Mouse (Mus musculus): Measurements from ENCODE around the gene Olfr895. TPM values are rescaled to one million over a fixed set of nuclear protein-coding genes. Genes with fewer than 3 reads are reported as not detected.

The Olfr895 gene
- polyA plus RNA-seq (2015; fragmentation: Illumina TruSeq; extraction: RNeasy Lipid Tissue Mini Kit (QIAGEN cat#74804); ENCODE audit: insufficient read depth, low replicate concordance) = not detected

GRCm38 (mm10) chr9:38267551-38267950 is at the start of gene Olfr895:
Gene Olfr895, plus strand, starts transcription at chr9:38267851.

GRCm38 (mm10) chr9:38252474-38252873 is 15.2 kb upstream of the Olfr895 start, which contains the start of gene Olfr143:
Gene Olfr143, plus strand, starts transcription at chr9:38252774.

DNA sequence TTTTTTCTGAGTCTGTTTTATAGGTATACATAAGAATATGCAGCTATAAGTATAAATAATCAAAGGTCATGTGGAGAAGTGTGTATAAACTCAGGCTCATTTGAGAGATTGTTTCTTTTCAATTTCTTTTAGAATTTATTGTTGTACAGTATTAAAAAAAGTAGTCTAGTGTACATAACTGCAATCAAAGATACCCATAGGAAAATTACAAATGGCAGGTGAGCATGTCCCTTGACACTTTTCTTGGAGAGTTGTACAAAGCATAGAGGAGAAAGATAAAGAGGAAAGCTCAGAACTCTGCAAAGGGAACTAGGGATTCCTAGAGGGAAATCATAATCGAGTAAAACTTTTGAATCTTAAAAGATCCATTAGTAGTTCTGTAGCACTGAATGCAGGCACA is 23.2 kb downstream of the Olfr895 start, which contains the start of gene Olfr896-ps1:
Gene Olfr896-ps1, plus strand, starts transcription at position 301 of the 400 bp plus-strand sequence.

Other genes with a start within 250 kb of the Olfr895 start
- gene Olfr883, start 242.0 kb upstream of the Olfr895 start, polyA plus RNA-seq (2015; fragmentation: Illumina TruSeq; extraction: RNeasy Lipid Tissue Mini Kit (QIAGEN cat#74804); ENCODE audit: insufficient read depth, low replicate concordance) = not detected
- not detected for gene Olfr884, start 221.3 kb upstream of the Olfr895 start, polyA plus RNA-seq (2015; fragmentation: Illumina TruSeq; extraction: RNeasy Lipid Tissue Mini Kit (QIAGEN cat#74804); ENCODE audit: insufficient read depth, low replicate concordance)
- not detected for gene Olfr885, start 206.5 kb upstream of the Olfr895 start, polyA plus RNA-seq (2015; fragmentation: Illumina TruSeq; extraction: RNeasy Lipid Tissue Mini Kit (QIAGEN cat#74804); ENCODE audit: insufficient read depth, low replicate concordance)
- not detected for gene Olfr887, start 183.8 kb upstream of the Olfr895 start, polyA plus RNA-seq (2015; fragmentation: Illumina TruSeq; extraction: RNeasy Lipid Tissue Mini Kit (QIAGEN cat#74804); ENCODE audit: insufficient read depth, low replicate concordance)
- not detected for gene Olfr888, start 159.7 kb upstream of the Olfr895 start, polyA plus RNA-seq (2015; fragmentation: Illumina TruSeq; extraction: RNeasy Lipid Tissue Mini Kit (QIAGEN cat#74804); ENCODE audit: insufficient read depth, low replicate concordance)
- gene Olfr889, start 152.7 kb upstream of the Olfr895 start, polyA plus RNA-seq (2015; fragmentation: Illumina TruSeq; extraction: RNeasy Lipid Tissue Mini Kit (QIAGEN cat#74804); ENCODE audit: insufficient read depth, low replicate concordance) = not detected
- gene Olfr890, start 125.3 kb upstream of the Olfr895 start, polyA plus RNA-seq (2015; fragmentation: Illumina TruSeq; extraction: RNeasy Lipid Tissue Mini Kit (QIAGEN cat#74804); ENCODE audit: insufficient read depth, low replicate concordance) = not detected
- not detected for gene Olfr891, start 87.0 kb upstream of the Olfr895 start, polyA plus RNA-seq (2015; fragmentation: Illumina TruSeq; extraction: RNeasy Lipid Tissue Mini Kit (QIAGEN cat#74804); ENCODE audit: insufficient read depth, low replicate concordance)
- not detected for gene Olfr893, start 59.5 kb upstream of the Olfr895 start, polyA plus RNA-seq (2015; fragmentation: Illumina TruSeq; extraction: RNeasy Lipid Tissue Mini Kit (QIAGEN cat#74804); ENCODE audit: insufficient read depth, low replicate concordance)
- gene Olfr894, start 49.8 kb upstream of the Olfr895 start, polyA plus RNA-seq (2015; fragmentation: Illumina TruSeq; extraction: RNeasy Lipid Tissue Mini Kit (QIAGEN cat#74804); ENCODE audit: insufficient read depth, low replicate concordance) = not detected
- gene Olfr143, start 15.1 kb upstream of the Olfr895 start, polyA plus RNA-seq (2015; fragmentation: Illumina TruSeq; extraction: RNeasy Lipid Tissue Mini Kit (QIAGEN cat#74804); ENCODE audit: insufficient read depth, low replicate concordance) = not detected
- not detected for gene Olfr896-ps1, start 23.3 kb downstream of the Olfr895 start, polyA plus RNA-seq (2015; fragmentation: Illumina TruSeq; extraction: RNeasy Lipid Tissue Mini Kit (QIAGEN cat#74804); ENCODE audit: insufficient read depth, low replicate concordance)
- gene Olfr25, start 61.2 kb downstream of the Olfr895 start, polyA plus RNA-seq (2015; fragmentation: Illumina TruSeq; extraction: RNeasy Lipid Tissue Mini Kit (QIAGEN cat#74804); ENCODE audit: insufficient read depth, low replicate concordance) = not detected
- not detected for gene Olfr898, start 80.6 kb downstream of the Olfr895 start, polyA plus RNA-seq (2015; fragmentation: Illumina TruSeq; extraction: RNeasy Lipid Tissue Mini Kit (QIAGEN cat#74804); ENCODE audit: insufficient read depth, low replicate concordance)
- not detected for gene Olfr250, start 99.0 kb downstream of the Olfr895 start, polyA plus RNA-seq (2015; fragmentation: Illumina TruSeq; extraction: RNeasy Lipid Tissue Mini Kit (QIAGEN cat#74804); ENCODE audit: insufficient read depth, low replicate concordance)
- not detected for gene Olfr251, start 109.2 kb downstream of the Olfr895 start, polyA plus RNA-seq (2015; fragmentation: Illumina TruSeq; extraction: RNeasy Lipid Tissue Mini Kit (QIAGEN cat#74804); ENCODE audit: insufficient read depth, low replicate concordance)
- gene Olfr147, start 133.8 kb downstream of the Olfr895 start, polyA plus RNA-seq (2015; fragmentation: Illumina TruSeq; extraction: RNeasy Lipid Tissue Mini Kit (QIAGEN cat#74804); ENCODE audit: insufficient read depth, low replicate concordance) = not detected
- not detected for gene Olfr901, start 161.6 kb downstream of the Olfr895 start, polyA plus RNA-seq (2015; fragmentation: Illumina TruSeq; extraction: RNeasy Lipid Tissue Mini Kit (QIAGEN cat#74804); ENCODE audit: insufficient read depth, low replicate concordance)
- not detected for gene Olfr902, start 179.8 kb downstream of the Olfr895 start, polyA plus RNA-seq (2015; fragmentation: Illumina TruSeq; extraction: RNeasy Lipid Tissue Mini Kit (QIAGEN cat#74804); ENCODE audit: insufficient read depth, low replicate concordance)
- not detected for gene Olfr904, start 195.3 kb downstream of the Olfr895 start, polyA plus RNA-seq (2015; fragmentation: Illumina TruSeq; extraction: RNeasy Lipid Tissue Mini Kit (QIAGEN cat#74804); ENCODE audit: insufficient read depth, low replicate concordance)
- gene Olfr905, start 203.3 kb downstream of the Olfr895 start, polyA plus RNA-seq (2015; fragmentation: Illumina TruSeq; extraction: RNeasy Lipid Tissue Mini Kit (QIAGEN cat#74804); ENCODE audit: insufficient read depth, low replicate concordance) = not detected
- gene Olfr906, start 219.2 kb downstream of the Olfr895 start, polyA plus RNA-seq (2015; fragmentation: Illumina TruSeq; extraction: RNeasy Lipid Tissue Mini Kit (QIAGEN cat#74804); ENCODE audit: insufficient read depth, low replicate concordance) = not detected
- not detected for gene Olfr907, start 227.9 kb downstream of the Olfr895 start, polyA plus RNA-seq (2015; fragmentation: Illumina TruSeq; extraction: RNeasy Lipid Tissue Mini Kit (QIAGEN cat#74804); ENCODE audit: insufficient read depth, low replicate concordance)

All from spleen, adult 10 weeks (tissue).